Mouse (Mus musculus) CD4-positive, CD25-positive, alpha-beta regulatory T cell, adult 4 months (primary cell): ENCODE results near the gene Timmdc1. TPM values are rescaled to one million over a fixed set of nuclear protein-coding genes. Genes with fewer than 3 reads are reported as not detected.
A peak's percentile ranks its signal among the peaks of the same experiment; 100 is the strongest.
"Not testable (repeated sequence)": the region's sequence is repeated elsewhere in the genome, so short reads cannot be mapped to it uniquely, and the experiment has no call there.

Experiments used
- ATAC-seq: one replicate; pipeline ENCODE4 v1.8.0; 2017
- polyA plus RNA-seq, 2 experiments: library from polyadenylated mRNA; unstranded; fragments of 100-300 nt; shearing (Covaris generic); gene quantifications; one replicate each; pipeline ENCODE4 v1.2.1; 2017

Timmdc1 gene
- polyA plus RNA-seq, 2 experiments from 2014 or later = 12.0 to 18.2 TPM

GRCm38 (mm10) chr16:38496604-38497140 lies 25.8 kb downstream of the Timmdc1 start:
- no peak for ATAC-seq

- ATAC-seq = no peak
Observed at GRCm38 (mm10) chr16:38493890-38494289, 28.6 kb downstream of the Timmdc1 start.

GRCm38 (mm10) chr16:38492551-38492950 lies 29.9 kb downstream of the Timmdc1 start:
- no peak for ATAC-seq

GRCm38 (mm10) chr16:38483582-38484309 lies 38.7 kb downstream of the Timmdc1 start:
- ATAC-seq = peak; percentile 57

DNA sequence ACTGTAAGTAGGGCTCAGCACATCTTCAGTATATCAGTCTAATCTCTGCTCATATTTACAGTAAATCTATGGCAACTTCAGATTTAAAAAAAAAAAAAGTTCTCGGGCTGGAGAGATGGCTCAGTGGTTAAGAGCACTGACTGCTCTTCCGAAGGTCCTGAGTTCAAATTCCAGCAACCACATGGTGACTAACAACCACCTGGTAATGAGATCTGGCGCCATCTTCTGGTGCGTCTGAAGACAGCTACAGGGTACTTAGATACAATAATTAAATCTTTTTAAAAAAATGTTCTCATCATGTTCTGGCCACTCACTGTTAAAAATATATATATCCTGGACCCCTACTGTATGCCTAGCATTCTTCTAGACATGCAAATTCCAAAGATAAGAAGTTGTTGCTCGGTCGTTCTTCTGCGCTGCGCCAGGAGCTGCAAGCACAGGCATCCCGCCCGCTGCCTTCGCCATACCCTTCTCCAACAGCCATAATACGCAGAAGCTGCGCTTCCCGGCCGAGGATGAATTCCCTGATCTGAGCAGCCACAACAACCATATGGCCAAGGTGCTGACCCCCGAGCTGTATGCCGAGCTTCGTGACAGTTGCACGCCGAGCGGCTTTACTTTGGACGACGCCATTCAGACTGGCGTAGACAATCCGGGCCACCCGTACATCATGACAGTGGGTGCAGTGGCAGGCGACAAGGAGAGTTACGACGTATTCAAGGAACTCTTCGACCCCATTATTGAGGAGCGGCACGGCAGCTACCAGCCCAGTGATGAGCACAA lies 39.5 kb downstream of the Timmdc1 start:
- ATAC-seq = peak; percentile 61

DNA sequence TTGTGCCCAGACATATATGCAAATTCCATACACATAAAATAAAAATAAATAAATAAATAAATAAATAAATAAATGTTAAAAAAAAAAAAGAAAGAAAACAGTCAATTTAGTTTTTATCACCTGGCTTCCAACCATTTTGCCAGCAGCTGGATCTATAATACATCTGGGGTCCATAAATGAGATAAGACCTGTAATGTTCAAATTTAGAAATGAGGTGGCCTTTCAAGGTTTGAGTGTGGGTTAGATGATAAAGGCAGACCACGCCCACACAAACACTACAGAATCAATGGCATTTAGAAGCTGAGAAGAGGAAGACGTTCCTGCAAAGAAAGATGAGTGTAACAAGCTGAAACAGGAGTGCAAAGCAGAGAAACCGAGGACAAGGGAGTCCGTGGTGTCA lies 41.1 kb downstream of the Timmdc1 start:
- no peak for ATAC-seq

- ATAC-seq = no peak
Observed at GRCm38 (mm10) chr16:38478296-38478695, 44.2 kb downstream of the Timmdc1 start.

DNA sequence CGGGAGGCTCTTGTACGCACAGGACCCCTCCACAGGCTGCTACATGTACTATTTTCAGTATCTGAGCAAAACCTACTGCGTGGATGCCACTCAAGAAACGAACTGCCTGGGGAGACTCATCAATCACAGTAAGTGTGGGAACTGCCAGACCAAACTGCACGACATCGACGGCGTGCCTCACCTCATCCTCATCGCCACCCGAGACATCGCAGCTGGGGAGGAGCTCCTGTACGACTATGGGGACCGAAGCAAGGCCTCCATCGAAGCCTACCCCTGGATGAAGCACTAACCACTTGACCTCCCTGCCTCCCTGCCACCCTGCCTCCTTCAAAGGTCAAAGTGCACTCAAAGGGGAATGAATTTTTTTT lies 45.2 kb downstream of the Timmdc1 start:
- not testable (repeated sequence) for ATAC-seq

- peak; percentile 83 for ATAC-seq
Observed at GRCm38 (mm10) chr16:38476312-38477240, 45.9 kb downstream of the Timmdc1 start.

DNA sequence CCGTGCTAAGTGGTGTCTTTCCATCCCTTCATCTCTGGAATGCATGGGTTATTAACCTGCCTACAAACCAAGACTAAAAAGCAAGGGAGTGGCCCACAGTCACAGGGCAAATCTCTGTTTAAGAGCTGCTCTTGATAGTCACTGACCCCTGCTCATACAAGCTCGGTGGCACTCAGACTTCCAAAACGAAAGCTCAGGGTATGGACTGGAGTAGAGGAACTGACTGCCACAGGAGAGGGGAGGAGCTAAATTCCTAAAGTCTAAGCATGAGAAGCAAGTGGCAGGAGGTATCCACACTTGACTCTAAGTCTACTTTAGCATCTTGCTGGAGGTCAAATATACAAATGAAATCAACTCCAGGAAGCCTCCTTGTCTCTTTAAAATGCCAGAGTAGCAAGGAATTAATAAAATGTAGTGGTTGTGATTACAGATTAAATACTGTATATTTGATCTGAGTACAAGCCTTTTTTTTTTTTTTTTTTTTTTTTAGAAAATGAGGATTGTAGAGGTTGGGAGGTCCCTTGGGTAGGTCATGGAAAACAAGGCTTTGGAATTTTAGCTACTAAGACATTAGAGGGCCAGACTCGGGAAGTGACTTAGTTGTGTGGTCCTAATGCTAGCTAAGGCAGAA lies 46.7 kb downstream of the Timmdc1 start:
- no peak for ATAC-seq

GRCm38 (mm10) chr16:38474677-38475286 lies 47.7 kb downstream of the Timmdc1 start:
- ATAC-seq = no peak

DNA sequence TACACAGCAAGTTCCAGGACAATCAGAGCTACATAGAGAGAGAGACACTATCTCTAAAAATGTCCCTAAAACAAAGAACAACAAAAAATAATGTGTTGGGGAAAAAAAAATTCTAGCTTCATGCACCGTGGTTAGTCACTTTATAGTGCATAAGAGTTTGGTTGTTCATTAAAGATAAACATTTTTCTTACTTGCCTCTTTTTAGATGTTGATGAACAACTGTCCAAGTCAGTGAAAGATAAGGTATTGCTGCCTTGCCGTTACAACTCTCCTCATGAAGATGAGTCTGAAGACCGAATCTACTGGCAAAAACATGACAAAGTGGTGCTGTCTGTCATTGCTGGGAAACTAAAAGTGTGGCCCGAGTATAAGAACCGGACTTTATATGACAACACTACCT lies 48.8 kb downstream of the Timmdc1 start:
- no peak for ATAC-seq

GRCm38 (mm10) chr16:38472507-38472873 lies 50.0 kb downstream of the Timmdc1 start:
- ATAC-seq = no peak

- ATAC-seq = no peak
Observed at GRCm38 (mm10) chr16:38471697-38472506, 50.6 kb downstream of the Timmdc1 start.

GRCm38 (mm10) chr16:38469437-38469836 lies 53.0 kb downstream of the Timmdc1 start:
- no peak for ATAC-seq

- no peak for ATAC-seq
Observed at GRCm38 (mm10) chr16:38468706-38469018, 53.8 kb downstream of the Timmdc1 start.

DNA sequence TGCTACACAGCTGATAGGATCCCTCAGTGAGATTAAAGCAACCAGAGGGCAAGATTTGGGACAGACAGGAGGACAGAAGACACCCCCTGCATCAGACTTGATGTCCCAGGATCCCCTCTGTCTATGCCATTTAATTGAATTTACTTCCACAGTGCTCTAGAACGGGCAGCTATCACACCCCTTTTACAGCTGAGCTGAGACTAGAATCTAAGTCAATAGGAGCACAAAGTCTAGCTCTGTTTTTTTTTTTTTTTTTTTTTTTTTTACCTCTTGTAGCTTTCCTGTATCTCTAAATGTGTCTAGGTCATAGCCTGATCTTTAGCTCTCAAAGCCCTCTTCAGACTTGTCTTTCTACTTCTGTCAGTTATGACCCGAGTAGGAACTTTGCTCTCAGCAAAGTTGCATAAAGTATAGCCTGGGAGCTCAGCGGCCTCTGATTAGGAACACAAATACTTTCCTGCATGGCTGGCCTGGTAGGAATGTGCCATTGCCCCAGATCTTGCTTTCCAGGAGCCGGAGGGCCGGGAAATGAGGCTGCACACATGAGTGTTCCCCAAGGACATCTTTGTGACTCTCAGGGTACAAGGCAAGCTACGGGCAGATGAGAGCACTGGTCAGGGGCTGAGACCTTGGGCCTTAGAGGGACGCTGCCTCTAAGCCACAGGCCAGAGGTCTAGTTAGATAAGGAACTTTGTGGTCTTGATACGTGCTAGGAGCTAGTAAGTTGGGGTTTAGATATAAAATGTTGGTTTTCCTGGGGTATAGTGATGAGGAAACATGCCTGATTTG lies 54.4 kb downstream of the Timmdc1 start:
- no peak for ATAC-seq

- ATAC-seq = no peak
Observed at GRCm38 (mm10) chr16:38467091-38467916, 55.2 kb downstream of the Timmdc1 start.

- no peak for ATAC-seq
Observed at GRCm38 (mm10) chr16:38466089-38466488, 56.4 kb downstream of the Timmdc1 start.
